Mouse (Mus musculus) kidney, postnatal 0 days (tissue): ENCODE measurements around the gene Pbxip1. TPM values are rescaled to one million over a fixed set of nuclear protein-coding genes. Genes with fewer than 3 reads are reported as not detected.

Experiments
- ATAC-seq: fragments of 200-750 bp; cut with Nextera tagmentation; replicated peaks from 2 replicates; pipeline ENCODE4 v1.8.0; 2017; ENCODE audit warnings: low read depth, moderate number of reproducible peaks, moderate TSS enrichment, moderate library complexity; ENCODE audit not compliant: low FRiP score
- DNase-seq: peaks from one replicate; pipeline ENCODE4 v3.0.0-alpha.2; 2016; ENCODE audit warnings: low spot score
- H3K27ac ChIP-seq: fragments of 300-500 bp; sonication (generic); 2 replicates; pipeline ENCODE4 v1.5.1; 2014; ENCODE audit warnings: mild to moderate bottlenecking
- H3K27me3 ChIP-seq: fragments of 300-500 bp; sonication (generic); 2 replicates; pipeline ENCODE4 v1.6.1; 2014; ENCODE audit warnings: low read length, mixed read lengths; ENCODE audit not compliant: insufficient read depth
- H3K36me3 ChIP-seq: fragments of 300-500 bp; sonication (generic); 2 replicates; pipeline ENCODE4 v1.6.1; 2014; ENCODE audit warnings: low read length, mixed read lengths; ENCODE audit not compliant: insufficient read depth
- H3K4me1 ChIP-seq: fragments of 300-500 bp; sonication (generic); replicated peaks from 2 replicates; pipeline ENCODE4 v1.6.1; 2014; ENCODE audit warnings: antibody characterized with exemption, low read length, mixed read lengths; ENCODE audit not compliant: insufficient read depth
- H3K4me2 ChIP-seq: fragments of 300-500 bp; sonication (generic); 2 replicates; pipeline ENCODE4 v1.6.1; 2014; ENCODE audit warnings: mild to moderate bottlenecking, low read length, moderate library complexity, mixed read lengths
- H3K4me3 ChIP-seq: fragments of 300-500 bp; sonication (generic); replicated peaks from 2 replicates; pipeline ENCODE4 v1.5.1; 2014; ENCODE audit warnings: low read depth, low read length
- H3K9ac ChIP-seq: fragments of 300-500 bp; sonication (generic); 2 replicates; pipeline ENCODE4 v1.6.1; 2014; ENCODE audit warnings: low read depth, low read length
- H3K9me3 ChIP-seq: fragments of 300-500 bp; sonication (generic); replicated peaks from 2 replicates; pipeline ENCODE4 v1.6.1; 2016; ENCODE audit warnings: low read length, inconsistent platforms, mixed read lengths
- CTCF ChIP-seq: IDR thresholded peaks from 2 replicates; pipeline ENCODE4 v1.5.1; 2016; ENCODE audit warnings: antibody characterized with exemption, low read depth, mild to moderate bottlenecking, moderate library complexity
- WGBS: fragments of 180-500 bp; shearing (Covaris S2); extraction: QIAGEN DNeasy Blood & Tissue Kit; methylation state at CpG from one replicate; pipeline ENCODE4 v1.1.7; 2014; 5-methylcytosine and 5-hydroxymethylcytosine counted together
- polyA plus RNA-seq: library from polyadenylated mRNA; unstranded; fragments of >200 nt; fragmentation: Nextera tagmentation; extraction: Ambion mirVana; gene quantifications from 2 replicates; pipeline ENCODE4 v1.2.1, GENCODE M21; 2015

Gene Pbxip1
- polyA plus RNA-seq, 1 experiment from 2014 or later, result 65.2 TPM

- Histone ChIP-seq H3K27me3 (no peaks in the 10 kb centered on the region), H3K4me2 (no peak overlapping the region), H3K9me3 (no peaks in the 10 kb centered on the region), H3K36me3 (no peaks in the 10 kb centered on the region), H3K4me3 (no peak overlapping the region), H3K27ac (no peak overlapping the region), H3K4me1 (peaks cover 8% of the 10 kb centered on the region), H3K9ac (no peak overlapping the region)
- DNase-seq, result no peak
- 57% methylated on average over 1 of the region's 1 CpGs for WGBS
- ATAC-seq, result no peak
- no peak for TF ChIP-seq CTCF
These were observed 19.3 kb downstream of the Pbxip1 start for GRCm38 (mm10) chr3:89455786-89456285.

- H3K9ac ChIP-seq, result no peak overlapping the region
These were observed 20.5 kb downstream of the Pbxip1 start for GRCm38 (mm10) chr3:89456726-89457665.

GRCm38 (mm10) chr3:89458372-89458964, 22.0 kb downstream of the Pbxip1 start:
- WGBS, result 40% methylated on average over 13 of the region's 13 CpGs
- H3K4me3 ChIP-seq, result peak overlapping the region; percentile 60
- H3K9ac ChIP-seq, result no peak overlapping the region; the same call in 1 of the 2 replicates
- H3K27ac ChIP-seq, result 0 out of 2 replicates have a peak overlapping the region, but pooled peaks have one; percentile 79
- H3K27me3 ChIP-seq, result no peaks in the 10 kb centered on the region
- H3K4me1 ChIP-seq, result peaks cover 8% of the 10 kb centered on the region
- no peak for DNase-seq
- H3K4me2 ChIP-seq, result peak overlapping the region; percentile 82
- TF ChIP-seq CTCF, result no peak
- ATAC-seq, result peak; percentile 37; the same call in 1 of the 2 replicates
- H3K36me3 ChIP-seq, result no peaks in the 10 kb centered on the region
- H3K9me3 ChIP-seq, result no peaks in the 10 kb centered on the region

More at GRCm38 (mm10) chr3:89456726-89457665, 20.5 kb downstream of the Pbxip1 start:
- Histone ChIP-seq H3K27ac (no peak overlapping the region), H3K4me1 (peaks cover 8% of the 10 kb centered on the region), H3K36me3 (no peaks in the 10 kb centered on the region), H3K9me3 (no peaks in the 10 kb centered on the region), H3K4me2 (no peak overlapping the region), H3K4me3 (no peak overlapping the region), H3K27me3 (no peaks in the 10 kb centered on the region)
- TF ChIP-seq CTCF, result peak; percentile 82
- DNase-seq (peak; percentile 73), ATAC-seq (0 out of 2 replicates have a peak, but pooled peaks have one; percentile 53)
- WGBS, result 33% methylated on average over 10 of the region's 10 CpGs

GRCm38 (mm10) chr3:89458965-89459807, 22.7 kb downstream of the Pbxip1 start:
- DNase-seq (peak; percentile 89), ATAC-seq (peak; percentile 88)
- peaks cover 8% of the 10 kb centered on the region for H3K4me1 ChIP-seq
- peak overlapping the region; percentile 82 for H3K4me2 ChIP-seq
- TF ChIP-seq CTCF, result no peak
- H3K27me3 ChIP-seq, result no peaks in the 10 kb centered on the region
- H3K9ac ChIP-seq, result peak overlapping the region; percentile 70
- H3K27ac ChIP-seq, result peak overlapping the region; percentile 79; the same call in 1 of the 2 replicates
- H3K9me3 ChIP-seq, result no peaks in the 10 kb centered on the region
- under 1% methylated on average over 36 of the region's 36 CpGs for WGBS
- no peaks in the 10 kb centered on the region for H3K36me3 ChIP-seq
- H3K4me3 ChIP-seq, result peak overlapping the region; percentile 60

GRCm38 (mm10) chr3:89468268-89468667, 31.8 kb downstream of the Pbxip1 start:
- Histone ChIP-seq H3K9me3 (no peaks in the 10 kb centered on the region), H3K36me3 (peaks cover 3% of the 10 kb centered on the region; the same call in 1 of the 2 replicates), H3K27me3 (no peaks in the 10 kb centered on the region), H3K4me1 (no peaks in the 10 kb centered on the region), H3K27ac (no peak overlapping the region), H3K4me2 (no peak overlapping the region), H3K9ac (no peak overlapping the region), H3K4me3 (no peak overlapping the region)
- TF ChIP-seq CTCF, result no peak
- ATAC-seq (no peak), DNase-seq (no peak)
- 62% methylated on average over 4 of the region's 4 CpGs for WGBS
